Mouse (Mus musculus): ENCODE measurements around the gene Tcf12.

Gene Tcf12

DNA sequence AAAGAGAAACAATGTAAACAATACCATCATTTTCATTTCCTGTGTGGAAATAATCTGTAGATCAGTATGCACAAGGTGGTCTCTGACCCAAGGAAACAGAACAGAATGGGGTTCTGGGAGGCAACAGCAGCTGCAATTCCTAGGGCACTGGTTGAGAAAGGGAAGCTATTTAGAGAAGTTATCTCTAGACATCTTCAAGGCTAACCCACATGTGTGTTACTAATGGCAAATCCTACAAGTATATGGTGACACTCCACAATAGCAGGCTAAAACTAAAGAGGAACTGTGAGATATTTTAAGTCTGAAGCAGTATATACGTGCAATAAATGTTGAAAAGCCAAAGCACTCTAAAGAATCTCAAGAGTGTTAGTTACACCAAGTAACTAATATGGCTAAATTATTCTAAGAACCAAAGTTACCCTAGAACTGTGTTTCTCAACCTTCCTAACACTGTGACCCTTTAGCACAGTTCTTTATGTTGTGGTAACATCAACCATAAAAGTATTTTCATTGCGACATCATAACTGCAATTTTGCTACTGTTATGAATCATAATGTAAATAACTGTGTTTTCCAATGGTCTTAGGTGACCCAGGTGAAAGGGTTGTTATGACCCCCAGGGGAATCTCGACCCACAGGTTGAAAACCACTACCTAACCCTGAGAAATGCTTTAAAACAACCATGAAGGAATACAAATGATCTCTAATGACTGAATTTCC, 22.6 kb downstream of the Tcf12 start:
- DNase-seq (ENCODE audit: extremely low read depth, insufficient read length, low spot score) = no peak

- no peak for DNase-seq (ENCODE audit: extremely low read depth, insufficient read length, low spot score)
These were observed 26.7 kb downstream of the Tcf12 start for GRCm38 (mm10) chr9:72085017-72085416.

GRCm38 (mm10) chr9:72084131-72084530, 27.5 kb downstream of the Tcf12 start:
- DNase-seq (ENCODE audit: extremely low read depth, insufficient read length, low spot score) = no peak

DNA sequence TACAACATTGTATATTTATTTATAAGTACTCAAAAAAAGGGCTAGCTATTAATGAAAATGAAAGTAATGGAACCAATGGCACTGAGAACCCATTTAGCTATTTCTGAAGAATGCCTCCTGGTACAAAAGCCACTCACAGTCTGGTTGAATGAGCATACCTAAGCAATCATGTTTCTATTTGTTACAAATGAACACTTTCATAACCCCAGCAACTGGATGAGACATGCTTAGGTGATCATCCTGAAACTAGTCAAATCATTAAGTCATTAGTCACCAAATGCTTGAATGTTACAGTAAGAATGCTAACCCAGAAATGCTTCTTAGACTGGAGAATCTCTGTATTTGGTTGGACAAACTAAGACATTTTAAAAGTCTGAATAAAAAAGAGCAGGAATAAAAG, 35.5 kb downstream of the Tcf12 start:
- peak; percentile 9 for DNase-seq (ENCODE audit: extremely low read depth, insufficient read length, low spot score)

GRCm38 (mm10) chr9:72066151-72066550, 45.5 kb downstream of the Tcf12 start:
- DNase-seq (ENCODE audit: extremely low read depth, insufficient read length, low spot score) = no peak

GRCm38 (mm10) chr9:72053144-72053543, 58.5 kb downstream of the Tcf12 start:
- no peak for DNase-seq (ENCODE audit: extremely low read depth, insufficient read length, low spot score)

GRCm38 (mm10) chr9:72040156-72040555, 71.5 kb downstream of the Tcf12 start:
- DNase-seq (ENCODE audit: extremely low read depth, insufficient read length, low spot score) = no peak

DNA sequence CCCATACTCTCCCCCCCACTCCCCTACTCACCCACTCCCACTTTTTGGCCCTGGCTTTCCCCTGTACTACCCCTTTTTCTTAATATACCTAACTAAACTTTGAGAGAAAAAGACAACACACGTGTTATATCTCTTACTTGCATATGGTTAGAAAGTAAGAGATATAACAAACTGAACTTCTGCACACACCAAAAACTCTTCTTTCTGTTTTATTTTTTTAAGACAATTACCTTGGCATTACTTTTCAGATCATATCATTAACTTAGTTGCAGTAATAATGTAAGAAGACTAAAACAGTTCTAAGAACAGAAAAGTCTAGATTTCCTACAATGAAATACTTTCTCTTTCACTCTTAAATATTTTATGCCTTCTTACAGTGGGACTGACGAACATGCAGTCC, 72.3 kb downstream of the Tcf12 start:
- DNase-seq (ENCODE audit: extremely low read depth, insufficient read length, low spot score) = no peak

DNA sequence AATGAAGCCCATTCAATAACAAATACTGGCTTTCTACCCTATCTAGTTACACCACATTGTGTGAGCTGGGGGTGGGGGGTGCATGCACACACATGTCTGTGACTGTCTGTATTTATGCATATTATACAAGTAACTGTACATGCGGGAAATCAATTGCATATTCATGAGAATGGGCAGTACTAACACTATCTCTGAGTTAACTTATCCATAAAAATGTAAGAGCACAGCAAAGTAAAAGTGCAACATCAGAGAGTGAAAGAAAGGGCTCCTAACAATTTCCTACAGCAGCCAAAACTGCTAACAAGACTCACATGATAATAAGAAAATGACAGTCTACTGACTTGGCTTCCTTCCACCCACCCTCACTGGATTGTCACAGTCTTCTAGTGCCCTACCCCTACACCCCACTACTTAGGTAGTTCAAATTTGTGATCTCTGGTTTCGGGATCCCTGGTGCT, 74.6 kb downstream of the Tcf12 start:
- DNase-seq (ENCODE audit: extremely low read depth, insufficient read length, low spot score) = no peak

- no peak for DNase-seq (ENCODE audit: extremely low read depth, insufficient read length, low spot score)
These were observed 75.4 kb downstream of the Tcf12 start for GRCm38 (mm10) chr9:72036257-72036656.

DNA sequence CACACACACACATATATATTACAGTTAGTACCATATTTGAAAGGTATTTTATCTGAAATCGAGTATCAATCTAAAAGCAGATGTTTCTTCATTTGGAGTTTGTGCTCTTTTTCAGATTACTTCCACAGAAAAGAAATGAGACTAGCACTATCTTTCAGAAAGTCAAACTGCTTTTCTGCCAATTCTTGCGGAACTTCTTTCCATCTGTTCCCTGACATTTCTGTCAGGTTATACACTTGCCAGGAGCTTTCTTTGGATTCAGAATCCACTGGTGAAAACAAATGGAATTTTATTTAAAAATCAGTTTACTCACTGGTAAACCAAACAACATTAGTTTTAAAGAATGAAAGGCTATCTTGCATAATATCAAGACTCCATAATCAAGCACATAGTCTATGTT, 78.4 kb downstream of the Tcf12 start:
- no peak for DNase-seq (ENCODE audit: extremely low read depth, insufficient read length, low spot score)

DNA sequence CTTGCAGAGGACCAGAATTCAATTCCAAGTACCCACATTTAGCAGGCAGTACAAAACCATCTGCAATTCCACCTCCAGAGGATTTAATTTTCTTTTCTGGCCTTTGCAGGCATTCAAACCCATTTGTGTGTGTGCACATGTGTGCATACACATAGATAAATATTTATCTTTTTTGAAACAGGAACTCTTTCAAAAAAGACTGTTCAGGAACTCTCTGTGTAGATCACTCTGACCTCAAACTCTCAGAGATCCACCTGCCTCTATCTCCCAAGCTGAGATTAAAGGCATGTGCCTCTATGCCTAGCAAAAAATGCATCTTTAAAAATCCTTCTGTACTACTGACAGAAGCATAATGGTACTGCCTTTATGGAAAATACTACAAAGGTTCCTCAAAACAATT, 81.4 kb downstream of the Tcf12 start:
- DNase-seq (ENCODE audit: extremely low read depth, insufficient read length, low spot score) = no peak

DNA sequence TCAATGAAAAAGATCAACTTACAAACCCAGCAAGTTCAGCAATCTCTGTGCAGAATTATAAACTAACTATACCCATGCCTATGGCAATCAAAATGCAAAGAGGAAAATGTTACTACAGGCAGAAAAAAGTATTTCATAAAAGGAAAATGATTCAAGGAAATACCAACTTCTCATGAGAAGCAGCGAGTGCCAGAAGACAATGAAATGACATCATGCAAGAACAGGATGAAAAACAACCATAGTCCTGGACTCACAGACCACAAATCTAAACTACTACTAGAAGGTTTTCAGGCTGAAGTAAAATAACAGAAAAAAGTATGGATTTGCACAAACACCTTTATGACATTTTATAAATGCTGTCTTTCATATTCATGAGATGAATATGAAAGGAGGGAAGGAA, 82.1 kb downstream of the Tcf12 start:
- no peak for DNase-seq (ENCODE audit: extremely low read depth, insufficient read length, low spot score)

GRCm38 (mm10) chr9:72023274-72023673, 88.4 kb downstream of the Tcf12 start:
- DNase-seq (ENCODE audit: extremely low read depth, insufficient read length, low spot score) = no peak

DNA sequence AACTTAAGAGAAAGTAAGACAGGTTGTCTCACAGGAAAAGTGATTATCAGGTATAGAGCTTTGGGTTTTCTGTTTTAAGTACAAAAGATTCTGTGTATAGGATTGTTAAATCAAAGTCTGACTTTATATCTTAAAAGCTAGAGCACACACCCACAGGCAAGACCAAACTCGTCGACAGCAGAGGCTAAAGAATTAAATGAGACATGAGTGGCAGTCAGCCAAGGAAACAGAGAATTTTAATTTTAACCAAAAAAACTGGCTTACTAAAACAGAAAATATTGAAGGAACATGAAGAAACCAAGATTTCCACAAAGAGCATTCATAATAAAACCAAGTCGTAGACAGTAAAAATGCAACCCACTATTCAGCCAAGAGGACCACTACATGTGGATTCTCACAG, 90.2 kb downstream of the Tcf12 start:
- no peak for DNase-seq (ENCODE audit: extremely low read depth, insufficient read length, low spot score)

GRCm38 (mm10) chr9:72016021-72016420, 95.7 kb downstream of the Tcf12 start:
- DNase-seq (ENCODE audit: extremely low read depth, insufficient read length, low spot score) = no peak

DNA sequence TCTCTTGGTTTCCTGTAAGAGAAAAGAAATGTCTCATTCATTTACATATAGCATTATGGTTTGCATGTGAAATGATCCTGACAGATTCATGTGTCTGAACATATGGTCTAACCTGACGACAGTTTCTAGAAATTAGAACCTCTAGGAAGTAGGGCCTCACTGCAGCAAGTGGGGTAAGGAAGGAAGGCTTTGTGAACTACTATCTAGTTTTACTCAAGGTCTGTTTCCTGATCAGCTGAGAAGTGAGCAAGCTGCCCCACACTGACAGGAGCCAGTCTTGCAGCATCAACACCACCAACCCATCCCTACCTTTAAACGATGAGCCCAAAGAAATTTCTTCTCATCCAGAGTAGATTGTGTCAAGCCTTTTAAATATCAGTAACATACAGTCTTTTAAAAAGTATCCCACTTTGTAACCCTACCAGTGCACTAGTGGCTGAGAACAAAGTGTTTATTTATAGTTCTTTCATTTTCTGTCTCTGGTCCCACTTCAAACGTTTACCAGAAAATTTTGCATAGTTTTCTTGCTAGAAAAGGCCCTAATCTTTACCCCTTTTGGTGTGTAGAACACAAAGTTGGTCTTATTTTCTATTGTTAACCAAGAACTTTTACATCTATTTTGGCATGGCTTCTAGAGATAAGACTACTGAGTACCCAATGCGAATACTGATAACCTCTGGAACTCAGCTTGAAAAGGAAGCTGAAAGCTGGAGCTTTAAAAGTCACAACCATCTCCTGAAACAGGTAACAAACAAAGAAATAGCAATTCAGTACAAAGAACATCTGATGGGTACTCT, 96.9 kb downstream of the Tcf12 start:
- no peak for DNase-seq (ENCODE audit: extremely low read depth, insufficient read length, low spot score)

- DNase-seq (ENCODE audit: extremely low read depth, insufficient read length, low spot score) = no peak
These were observed 98.1 kb downstream of the Tcf12 start for GRCm38 (mm10) chr9:72013541-72013940.

DNA sequence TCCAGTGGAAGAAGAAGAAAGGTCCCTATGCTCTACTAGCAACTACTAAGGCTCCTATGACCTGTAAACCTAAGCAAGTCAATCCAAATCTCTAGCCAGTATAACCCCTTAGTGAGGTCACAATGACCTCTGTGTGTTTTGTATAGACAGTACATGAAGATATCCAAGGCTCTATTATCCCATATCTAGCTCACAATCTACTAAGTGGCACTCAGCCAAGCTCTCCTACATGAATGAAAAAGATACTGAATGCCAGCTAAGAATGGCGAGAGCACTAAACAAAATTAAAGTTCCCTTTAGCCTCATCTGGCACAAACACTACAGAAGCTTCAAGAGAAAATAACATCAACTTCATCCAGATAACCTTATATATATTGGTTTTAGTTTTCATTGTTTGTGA, 103.0 kb downstream of the Tcf12 start:
- no peak for DNase-seq (ENCODE audit: extremely low read depth, insufficient read length, low spot score)

- no peak for DNase-seq (ENCODE audit: extremely low read depth, insufficient read length, low spot score)
These were observed 120.5 kb downstream of the Tcf12 start for GRCm38 (mm10) chr9:71991147-71991546.

- no peak for DNase-seq (ENCODE audit: extremely low read depth, insufficient read length, low spot score)
These were observed 121.3 kb downstream of the Tcf12 start for GRCm38 (mm10) chr9:71990376-71990775.

- DNase-seq (ENCODE audit: extremely low read depth, insufficient read length, low spot score) = no peak
These were observed 122.0 kb downstream of the Tcf12 start for GRCm38 (mm10) chr9:71989663-71990062.

Measured in 3134 (cell line).